20 mouse cellular contexts compared by ENCODE assay signal in genomic region chr5:123528641-123529040, GRCm38 (mm10). TPM values are rescaled to one million over a fixed set of nuclear protein-coding genes. Genes with fewer than 3 reads are reported as not detected.
DNase-seq lines count a peak whose midpoint lies in the region; ATAC-seq lines count a peak whose summit lies in the region.
"Had no signal": no experiment of that assay in that cellular context is flagged by ENCODE, and none has a peak within 500 bp of the region (broad histone marks: within the 10 kb centered on the region; RNA-seq: fewer than 3 reads in every experiment).

No protein-coding gene starts in this region.

- DNase-seq in frontal cortex, postnatal 10 days (ENCODE audit: low spot score in 2 of 2), result peak; percentile 3 to 4
- peak; percentile 1 to 7 for DNase-seq in layer of hippocampus, postnatal 10 days (ENCODE audit: low spot score in 2 of 2)
- no peak for DNase-seq in layer of hippocampus, postnatal 36 days
- DNase-seq in right cerebral cortex, adult 2 months (ENCODE audit: low spot score in 2 of 2), result peak; percentile 1 to 2
- DNase-seq in right cerebral cortex, postnatal 4 days, result no peak
- peak; percentile 3 for DNase-seq in testis, postnatal 14 days (ENCODE audit: low spot score)
- DNase-seq: cerebellum, adult 11 months; gastrocnemius, postnatal 36 days; kidney, adult 11 months; kidney, postnatal 10 days; left cerebral cortex, postnatal 4 days; lung, adult 2 months had no signal

- no peak for ATAC-seq in frontal cortex, adult (ENCODE audit: low TSS enrichment)
- ATAC-seq: activated CD4-positive, CD25-positive, alpha-beta regulatory T cell, adult 4 months; forebrain, embryonic 16.5 days; hindbrain, postnatal 0 days; Patski had no signal

RNA-seq across cellular contexts. Expression of gene Gm49027, which starts 3.4 kb away (rescaled TPM):
- total RNA-seq in layer of hippocampus, postnatal 10 days (2021), result 1 to 10 TPM; 6.2 to 8.7 TPM
- total RNA-seq in layer of hippocampus, postnatal 36 days (2021), result 1 to 10 TPM; 5.9 to 7.6 TPM
- total RNA-seq: gastrocnemius, postnatal 36 days; hematopoietic stem cell, adult 5-6 weeks; liver, adult 2 months; neutrophil, adult 5-6 weeks had no signal

RNA-seq across cellular contexts. Expression of gene Diablo, which starts 4.7 kb away (rescaled TPM):
- total RNA-seq in layer of hippocampus, postnatal 10 days (2021), result 10 to 100 TPM; 41.3 to 48.8 TPM
- total RNA-seq in layer of hippocampus, postnatal 36 days (2021), result 10 to 100 TPM; 34.4 to 37.0 TPM

RNA-seq across cellular contexts. Expression of gene B3gnt4, which starts 18.4 kb away (rescaled TPM):
- 1 to 10 TPM; 1.3 to 1.8 TPM for total RNA-seq in layer of hippocampus, postnatal 10 days (2021)
- 1 to 10 TPM; 1.1 to 1.2 TPM for total RNA-seq in layer of hippocampus, postnatal 36 days (2021)
- total RNA-seq: gastrocnemius, postnatal 36 days; hematopoietic stem cell, adult 5-6 weeks; liver, adult 2 months; neutrophil, adult 5-6 weeks had no signal

RNA-seq across cellular contexts. Expression of gene Il31, which starts 39.4 kb away (rescaled TPM):
- not detected for total RNA-seq in layer of hippocampus, postnatal 10 days (2021)
- not detected for total RNA-seq in layer of hippocampus, postnatal 36 days (2021)
- total RNA-seq: gastrocnemius, postnatal 36 days; hematopoietic stem cell, adult 5-6 weeks; hindbrain, postnatal 0 days; left cerebral cortex, postnatal 4 days; liver, adult 2 months; neutrophil, adult 5-6 weeks had no signal

RNA-seq across cellular contexts. Expression of gene Lrrc43, which starts 39.5 kb away (rescaled TPM):
- 1 to 10 TPM; 1.7 to 2.2 TPM for total RNA-seq in layer of hippocampus, postnatal 10 days (2021)
- under 1 TPM; 0.50 to 0.73 TPM for total RNA-seq in layer of hippocampus, postnatal 36 days (2021)
- total RNA-seq: gastrocnemius, postnatal 36 days; hematopoietic stem cell, adult 5-6 weeks; liver, adult 2 months; neutrophil, adult 5-6 weeks had no signal

Comparison
In these comparisons a context has a peak if more than half of its experiments do, and no peak if none do; other contexts are left out.
1. DNase-seq: peak in frontal cortex, postnatal 10 days (2 of 2), layer of hippocampus, postnatal 10 days (2 of 2), right cerebral cortex, adult 2 months (2 of 2) and testis, postnatal 14 days (single experiment); none in layer of hippocampus, postnatal 36 days (0 of 2) and right cerebral cortex, postnatal 4 days (single experiment).